Mouse (Mus musculus): ENCODE results near the gene Gm5728. TPM values are rescaled to one million over a fixed set of nuclear protein-coding genes. Genes with fewer than 3 reads are reported as not detected.
"Not testable (repeated sequence)": the region's sequence is repeated elsewhere in the genome, so short reads cannot be mapped to it uniquely, and the experiment has no call there.

Gm5728 gene
- not detected in 2 replicates for polyA plus RNA-seq (2015; fragmentation: Nextera tagmentation; extraction: Ambion mirVana)

DNA sequence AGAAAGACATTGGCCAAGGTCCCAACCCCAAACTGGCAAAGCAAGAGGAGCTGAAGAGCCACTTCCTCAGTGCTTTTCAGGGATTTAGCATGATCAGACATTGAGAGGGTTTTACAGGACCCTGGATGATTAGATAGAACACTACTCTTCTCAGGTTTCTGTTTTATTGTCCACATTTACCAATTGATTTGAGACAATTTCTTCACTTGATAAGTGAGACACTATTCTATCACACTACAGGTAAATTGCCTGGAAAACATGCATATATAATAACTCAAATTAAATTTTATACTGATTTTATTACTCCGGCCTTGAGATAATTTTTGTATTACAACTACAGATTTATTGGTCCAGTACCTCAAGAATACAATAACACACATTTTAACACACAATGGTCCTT, at the start of gene Gm5728:
Gene Gm5728 (minus strand): TSS at position 101 of the 400 bp plus-strand sequence.
- H3K4me3 ChIP-seq (ENCODE audit: low read depth, low read length); H3K36me3 ChIP-seq (ENCODE audit: insufficient read depth, low read length); H3K27me3 ChIP-seq (replicated peaks; ENCODE audit: insufficient read depth, low read length); H3K9me3 ChIP-seq (ENCODE audit: low read length); H3K4me2 ChIP-seq (replicated peaks; ENCODE audit: low read depth, low read length); H3K9ac ChIP-seq (replicated peaks; ENCODE audit: low read depth); DNase-seq (ENCODE audit: low spot score); H3K4me1 ChIP-seq (ENCODE audit: insufficient read depth, low read depth, low read length); ATAC-seq; H3K27ac ChIP-seq (ENCODE audit: low read length): not testable (repeated sequence)
- WGBS = no CpG with 5 or more reads among the region's 1 CpGs

- H3K9ac ChIP-seq (replicated peaks; ENCODE audit: low read depth); DNase-seq (ENCODE audit: low spot score); H3K4me1 ChIP-seq (ENCODE audit: insufficient read depth, low read depth, low read length); H3K4me3 ChIP-seq (ENCODE audit: low read depth, low read length); H3K9me3 ChIP-seq (ENCODE audit: low read length); H3K36me3 ChIP-seq (ENCODE audit: insufficient read depth, low read length); H3K27ac ChIP-seq (ENCODE audit: low read length); ATAC-seq; H3K27me3 ChIP-seq (replicated peaks; ENCODE audit: insufficient read depth, low read length); H3K4me2 ChIP-seq (replicated peaks; ENCODE audit: low read depth, low read length): not testable (repeated sequence)
- WGBS = no CpG with 5 or more reads among the region's 3 CpGs
These were observed 42.4 kb upstream of the Gm5728 start, which contains the start of gene Vmn1r100 for GRCm38 (mm10) chr7:20417642-20418041. Vmn1r100 (plus strand) TSS chr7:20417942.

DNA sequence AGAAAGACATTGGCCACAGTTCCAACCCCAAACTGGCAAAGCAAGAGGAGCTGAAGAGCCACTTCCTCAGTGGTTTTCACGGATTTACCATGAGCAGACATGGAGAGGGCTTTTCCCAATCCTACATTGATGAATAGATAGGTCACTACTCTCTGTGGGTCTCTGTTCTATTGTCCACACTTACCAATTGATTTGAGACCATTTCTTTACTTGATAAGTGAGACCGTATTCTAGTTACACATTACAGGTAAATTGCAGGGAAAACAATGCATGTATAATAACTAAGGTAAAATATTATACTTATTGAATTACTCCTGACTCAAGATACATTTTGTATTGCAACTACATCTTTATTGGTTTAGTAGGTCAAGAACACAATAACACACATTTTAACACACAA, 41.2 kb downstream of the Gm5728 start, which contains the start of gene Gm4133:
Gene Gm4133 (minus strand): TSS at position 101 of the 400 bp plus-strand sequence.
- WGBS = no CpG with 5 or more reads among the region's 2 CpGs
- H3K9me3 ChIP-seq (ENCODE audit: low read length); H3K4me1 ChIP-seq (ENCODE audit: insufficient read depth, low read depth, low read length); H3K27ac ChIP-seq (ENCODE audit: low read length); H3K4me3 ChIP-seq (ENCODE audit: low read depth, low read length); ATAC-seq; H3K9ac ChIP-seq (replicated peaks; ENCODE audit: low read depth); H3K36me3 ChIP-seq (ENCODE audit: insufficient read depth, low read length); H3K4me2 ChIP-seq (replicated peaks; ENCODE audit: low read depth, low read length); H3K27me3 ChIP-seq (replicated peaks; ENCODE audit: insufficient read depth, low read length); DNase-seq (ENCODE audit: low spot score): not testable (repeated sequence)

Other genes with a start within 250 kb of the Gm5728 start
- gene Vmn1r93, start 236.3 kb downstream of the Gm5728 start, polyA plus RNA-seq (2015; fragmentation: Nextera tagmentation; extraction: Ambion mirVana) = not detected in 2 replicates
- not detected in 2 replicates for gene Vmn1r94, start 207.0 kb downstream of the Gm5728 start, polyA plus RNA-seq (2015; fragmentation: Nextera tagmentation; extraction: Ambion mirVana)
- gene Vmn1r95, start 181.7 kb downstream of the Gm5728 start, polyA plus RNA-seq (2015; fragmentation: Nextera tagmentation; extraction: Ambion mirVana) = not detected in 2 replicates
- not detected in 2 replicates for gene Gm6164, start 169.8 kb downstream of the Gm5728 start, polyA plus RNA-seq (2015; fragmentation: Nextera tagmentation; extraction: Ambion mirVana)
- not detected in 2 replicates for gene Gm4498, start 141.6 kb downstream of the Gm5728 start, polyA plus RNA-seq (2015; fragmentation: Nextera tagmentation; extraction: Ambion mirVana)
- gene Gm5890, start 112.6 kb downstream of the Gm5728 start, polyA plus RNA-seq (2015; fragmentation: Nextera tagmentation; extraction: Ambion mirVana) = not detected in 2 replicates
- gene Gm4133, start 41.3 kb downstream of the Gm5728 start, polyA plus RNA-seq (2015; fragmentation: Nextera tagmentation; extraction: Ambion mirVana) = not detected in 2 replicates
- gene Vmn1r100, start 42.5 kb upstream of the Gm5728 start, polyA plus RNA-seq (2015; fragmentation: Nextera tagmentation; extraction: Ambion mirVana) = not detected in 2 replicates
- not detected in 2 replicates for gene Vmn1r101, start 67.2 kb upstream of the Gm5728 start, polyA plus RNA-seq (2015; fragmentation: Nextera tagmentation; extraction: Ambion mirVana)
- not detected in 2 replicates for gene Gm10670, start 99.5 kb upstream of the Gm5728 start, polyA plus RNA-seq (2015; fragmentation: Nextera tagmentation; extraction: Ambion mirVana)
- gene Vmn1r103, start 135.1 kb upstream of the Gm5728 start, polyA plus RNA-seq (2015; fragmentation: Nextera tagmentation; extraction: Ambion mirVana) = not detected in 2 replicates
- gene Vmn1r104, start 158.4 kb upstream of the Gm5728 start, polyA plus RNA-seq (2015; fragmentation: Nextera tagmentation; extraction: Ambion mirVana) = not detected in 2 replicates
- not detected in 2 replicates for gene Gm5726, start 170.3 kb upstream of the Gm5728 start, polyA plus RNA-seq (2015; fragmentation: Nextera tagmentation; extraction: Ambion mirVana)
- not detected in 2 replicates for gene Gm4141, start 200.8 kb upstream of the Gm5728 start, polyA plus RNA-seq (2015; fragmentation: Nextera tagmentation; extraction: Ambion mirVana)
- gene Gm4513, start 223.6 kb upstream of the Gm5728 start, polyA plus RNA-seq (2015; fragmentation: Nextera tagmentation; extraction: Ambion mirVana) = not detected in 2 replicates

All from lung, postnatal 0 days (tissue).